Mouse (Mus musculus): ENCODE measurements at regions not wholly inside any gene's neighbourhood (a gene's known extent, or its start where the extent isn't known, plus 50 kb on each side); places are given as distances from the start of the nearest gene placed in this dataset.

DNA sequence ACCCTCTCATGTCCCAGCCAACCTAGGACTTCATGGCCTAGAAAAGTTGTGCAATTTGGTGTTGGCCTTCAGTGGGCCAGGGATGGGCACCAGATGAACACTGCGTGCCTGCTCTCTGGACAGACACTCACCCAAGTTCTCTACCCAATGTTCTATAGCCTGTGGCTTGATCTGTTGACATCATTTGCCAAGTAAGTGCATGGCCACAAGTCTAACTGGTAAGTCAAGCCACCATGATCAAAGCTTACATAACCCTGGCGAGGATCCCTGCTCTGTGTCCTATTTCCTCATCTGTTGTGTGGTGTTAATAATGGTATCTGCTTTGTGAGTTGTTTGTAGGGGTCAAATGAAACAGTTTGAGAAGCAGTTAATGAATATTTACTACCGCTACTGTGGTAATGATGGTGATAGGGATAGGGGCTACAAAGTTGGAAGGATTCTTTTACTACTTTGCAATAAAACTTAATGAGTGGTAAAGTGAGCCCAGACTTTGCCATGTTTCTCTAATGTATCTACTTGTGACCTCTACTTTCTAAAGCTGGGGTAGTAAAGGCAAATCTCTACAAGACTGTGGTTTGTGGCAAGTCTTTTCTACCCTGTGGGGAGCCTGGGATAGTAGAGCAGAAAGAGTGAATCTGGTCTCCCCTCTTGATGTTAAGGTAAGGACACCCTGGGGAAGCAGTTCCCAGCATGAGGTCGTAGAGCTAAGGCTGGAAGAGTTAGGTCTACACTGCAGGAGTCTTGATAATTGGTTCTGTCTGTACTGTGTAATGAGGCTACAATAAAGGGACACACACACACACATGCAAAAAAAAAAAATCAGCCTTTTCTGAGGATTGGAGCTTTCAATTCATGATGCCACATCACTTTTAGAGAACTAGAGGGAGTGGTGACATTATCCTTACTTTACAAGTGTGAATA lies 183.3 kb upstream of the Cpeb2 start:
- no peak overlapping the region for H3ac ChIP-seq (ENCODE audit: control insufficient read depth, insufficient read length)
- H3K4me2 ChIP-seq (ENCODE audit: low read depth), result no peak overlapping the region
- H3K27me3 ChIP-seq (ENCODE audit: control insufficient read depth, insufficient read depth, insufficient read length), result no peaks in the 10 kb centered on the region
- no peak for TF ChIP-seq CEBPB (IDR thresholded peaks at IDR 0.05; ENCODE audit: insufficient read depth, poor library complexity, severe bottlenecking)
- no peak for TF ChIP-seq MYOD1 (IDR thresholded peaks at IDR 0.05; ENCODE audit: control insufficient read depth in 1 of 3, insufficient read length in 2 of 3, low read depth in 2 of 3)
- TF ChIP-seq TCF12 (IDR thresholded peaks at IDR 0.05; ENCODE audit: insufficient read depth, poor library complexity, severe bottlenecking), result no peak
- no peak for TF ChIP-seq MYOG (IDR thresholded peaks at IDR 0.05; ENCODE audit: control insufficient read depth in 1 of 3, insufficient read depth in 1 of 3, insufficient read length in 2 of 3, low read depth in 2 of 3)
- TF ChIP-seq REST (IDR thresholded peaks at IDR 0.05; ENCODE audit: insufficient read depth, insufficient read length), result no peak
- H3K4me3 ChIP-seq, result no peak overlapping the region
- no peaks in the 10 kb centered on the region for H3K36me3 ChIP-seq (ENCODE audit: control insufficient read depth, insufficient read depth)
- H3K79me2 ChIP-seq (ENCODE audit: control insufficient read depth, insufficient read depth), result no peaks in the 10 kb centered on the region

GRCm38 (mm10) chr5:43050961-43051517 lies 181.9 kb upstream of the Cpeb2 start:
- H3K79me2 ChIP-seq (ENCODE audit: control insufficient read depth, insufficient read depth), result no peaks in the 10 kb centered on the region
- no peak overlapping the region for H3ac ChIP-seq (ENCODE audit: control insufficient read depth, insufficient read length)
- no peaks in the 10 kb centered on the region for H3K36me3 ChIP-seq (ENCODE audit: control insufficient read depth, insufficient read depth)
- H3K4me2 ChIP-seq (ENCODE audit: low read depth), result no peak overlapping the region
- H3K27me3 ChIP-seq (ENCODE audit: control insufficient read depth, insufficient read depth, insufficient read length), result no peaks in the 10 kb centered on the region
- TF ChIP-seq TCF12 (IDR thresholded peaks at IDR 0.05; ENCODE audit: insufficient read depth, poor library complexity, severe bottlenecking) (no peak), MYOD1 (IDR thresholded peaks at IDR 0.05; ENCODE audit: control insufficient read depth in 1 of 3, insufficient read length in 2 of 3, low read depth in 2 of 3) (no peak), POLR2A (IDR thresholded peaks at IDR 0.05; ENCODE audit: insufficient read length, low read depth) (no peak), USF1 (IDR thresholded peaks at IDR 0.05; ENCODE audit: low read depth) (no peak), REST (IDR thresholded peaks at IDR 0.05; ENCODE audit: insufficient read depth, insufficient read length) (no peak), MYOG (IDR thresholded peaks at IDR 0.05; ENCODE audit: control insufficient read depth in 1 of 3, insufficient read depth in 1 of 3, insufficient read length in 2 of 3, low read depth in 2 of 3) (no peak), CEBPB (IDR thresholded peaks at IDR 0.05; ENCODE audit: insufficient read depth, poor library complexity, severe bottlenecking) (no peak), TCF3 (IDR thresholded peaks at IDR 0.05; ENCODE audit: insufficient read length, low read depth) (no peak), E2F4 (IDR thresholded peaks at IDR 0.05; ENCODE audit: insufficient read depth) (no peak), MAX (IDR thresholded peaks at IDR 0.05; ENCODE audit: low read depth) (no peak), POLR2AphosphoS2 (IDR thresholded peaks at IDR 0.05; ENCODE audit: insufficient read length, low read depth) (no peak), SRF (IDR thresholded peaks at IDR 0.05; ENCODE audit: control insufficient read depth, insufficient read length, low read depth) (no peak)
- H3K4me3 ChIP-seq, result no peak overlapping the region

GRCm38 (mm10) chr5:43052668-43053067 lies 180.3 kb upstream of the Cpeb2 start:
- H3K4me3 ChIP-seq, result no peak overlapping the region
- H3K79me2 ChIP-seq (ENCODE audit: control insufficient read depth, insufficient read depth), result no peaks in the 10 kb centered on the region
- H3K4me2 ChIP-seq (ENCODE audit: low read depth), result no peak overlapping the region
- no peak overlapping the region for H3ac ChIP-seq (ENCODE audit: control insufficient read depth, insufficient read length)
- no peak for TF ChIP-seq SRF (IDR thresholded peaks at IDR 0.05; ENCODE audit: control insufficient read depth, insufficient read length, low read depth)
- no peak for TF ChIP-seq MYOG (IDR thresholded peaks at IDR 0.05; ENCODE audit: control insufficient read depth in 1 of 3, insufficient read depth in 1 of 3, insufficient read length in 2 of 3, low read depth in 2 of 3)
- TF ChIP-seq CEBPB (IDR thresholded peaks at IDR 0.05; ENCODE audit: insufficient read depth, poor library complexity, severe bottlenecking), result no peak
- no peak for TF ChIP-seq REST (IDR thresholded peaks at IDR 0.05; ENCODE audit: insufficient read depth, insufficient read length)
- TF ChIP-seq POLR2A (IDR thresholded peaks at IDR 0.05; ENCODE audit: insufficient read length, low read depth), result no peak
- TF ChIP-seq TCF12 (IDR thresholded peaks at IDR 0.05; ENCODE audit: insufficient read depth, poor library complexity, severe bottlenecking), result no peak
- TF ChIP-seq MYOD1 (IDR thresholded peaks at IDR 0.05; ENCODE audit: control insufficient read depth in 1 of 3, insufficient read length in 2 of 3, low read depth in 2 of 3), result no peak
- no peak for TF ChIP-seq E2F4 (IDR thresholded peaks at IDR 0.05; ENCODE audit: insufficient read depth)
- no peak for TF ChIP-seq USF1 (IDR thresholded peaks at IDR 0.05; ENCODE audit: low read depth)
- no peak for TF ChIP-seq MAX (IDR thresholded peaks at IDR 0.05; ENCODE audit: low read depth)
- H3K36me3 ChIP-seq (ENCODE audit: control insufficient read depth, insufficient read depth), result no peaks in the 10 kb centered on the region
- no peaks in the 10 kb centered on the region for H3K27me3 ChIP-seq (ENCODE audit: control insufficient read depth, insufficient read depth, insufficient read length)

DNA sequence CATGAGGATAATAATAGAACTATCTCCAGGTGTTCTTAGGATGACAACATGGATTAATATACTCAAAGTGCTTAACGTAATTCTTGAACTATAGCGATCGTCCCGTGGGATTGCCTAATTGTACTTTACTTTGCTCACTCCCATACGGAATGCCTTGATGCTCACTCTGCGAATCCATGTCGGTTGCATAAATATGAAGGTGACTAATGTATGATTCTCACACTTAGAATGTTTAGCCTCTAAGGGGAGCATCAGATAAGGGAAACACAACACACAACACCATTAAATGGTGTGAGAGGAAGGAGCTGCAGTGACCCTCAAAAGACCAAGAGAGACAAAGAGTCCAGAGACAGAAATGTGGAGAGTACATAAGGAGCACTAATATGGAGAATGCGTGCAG lies 178.4 kb upstream of the Cpeb2 start:
- Histone ChIP-seq H3K4me2 (ENCODE audit: low read depth) (no peak overlapping the region), H3K79me2 (ENCODE audit: control insufficient read depth, insufficient read depth) (no peaks in the 10 kb centered on the region), H3ac (ENCODE audit: control insufficient read depth, insufficient read length) (no peak overlapping the region), H3K4me3 (no peak overlapping the region), H3K36me3 (ENCODE audit: control insufficient read depth, insufficient read depth) (no peaks in the 10 kb centered on the region), H3K27me3 (ENCODE audit: control insufficient read depth, insufficient read depth, insufficient read length) (no peaks in the 10 kb centered on the region)
- TF ChIP-seq TCF12 (IDR thresholded peaks at IDR 0.05; ENCODE audit: insufficient read depth, poor library complexity, severe bottlenecking) (no peak), REST (IDR thresholded peaks at IDR 0.05; ENCODE audit: insufficient read depth, insufficient read length) (no peak), POLR2A (IDR thresholded peaks at IDR 0.05; ENCODE audit: insufficient read length, low read depth) (no peak), CEBPB (IDR thresholded peaks at IDR 0.05; ENCODE audit: insufficient read depth, poor library complexity, severe bottlenecking) (no peak), SRF (IDR thresholded peaks at IDR 0.05; ENCODE audit: control insufficient read depth, insufficient read length, low read depth) (no peak), MAX (IDR thresholded peaks at IDR 0.05; ENCODE audit: low read depth) (no peak), POLR2AphosphoS2 (IDR thresholded peaks at IDR 0.05; ENCODE audit: insufficient read length, low read depth) (no peak), E2F4 (IDR thresholded peaks at IDR 0.05; ENCODE audit: insufficient read depth) (no peak), TCF3 (IDR thresholded peaks at IDR 0.05; ENCODE audit: insufficient read length, low read depth) (no peak), MYOD1 (IDR thresholded peaks at IDR 0.05; ENCODE audit: control insufficient read depth in 1 of 3, insufficient read length in 2 of 3, low read depth in 2 of 3) (no peak), MYOG (IDR thresholded peaks at IDR 0.05; ENCODE audit: control insufficient read depth in 1 of 3, insufficient read depth in 1 of 3, insufficient read length in 2 of 3, low read depth in 2 of 3) (no peak), USF1 (IDR thresholded peaks at IDR 0.05; ENCODE audit: low read depth) (no peak)
